Mouse (Mus musculus): Measurements from ENCODE around the gene Npy. TPM values are rescaled to one million over a fixed set of nuclear protein-coding genes. Genes with fewer than 3 reads are reported as not detected.

Npy gene
- total RNA-seq (2023): not detected in 4 replicates

DNA sequence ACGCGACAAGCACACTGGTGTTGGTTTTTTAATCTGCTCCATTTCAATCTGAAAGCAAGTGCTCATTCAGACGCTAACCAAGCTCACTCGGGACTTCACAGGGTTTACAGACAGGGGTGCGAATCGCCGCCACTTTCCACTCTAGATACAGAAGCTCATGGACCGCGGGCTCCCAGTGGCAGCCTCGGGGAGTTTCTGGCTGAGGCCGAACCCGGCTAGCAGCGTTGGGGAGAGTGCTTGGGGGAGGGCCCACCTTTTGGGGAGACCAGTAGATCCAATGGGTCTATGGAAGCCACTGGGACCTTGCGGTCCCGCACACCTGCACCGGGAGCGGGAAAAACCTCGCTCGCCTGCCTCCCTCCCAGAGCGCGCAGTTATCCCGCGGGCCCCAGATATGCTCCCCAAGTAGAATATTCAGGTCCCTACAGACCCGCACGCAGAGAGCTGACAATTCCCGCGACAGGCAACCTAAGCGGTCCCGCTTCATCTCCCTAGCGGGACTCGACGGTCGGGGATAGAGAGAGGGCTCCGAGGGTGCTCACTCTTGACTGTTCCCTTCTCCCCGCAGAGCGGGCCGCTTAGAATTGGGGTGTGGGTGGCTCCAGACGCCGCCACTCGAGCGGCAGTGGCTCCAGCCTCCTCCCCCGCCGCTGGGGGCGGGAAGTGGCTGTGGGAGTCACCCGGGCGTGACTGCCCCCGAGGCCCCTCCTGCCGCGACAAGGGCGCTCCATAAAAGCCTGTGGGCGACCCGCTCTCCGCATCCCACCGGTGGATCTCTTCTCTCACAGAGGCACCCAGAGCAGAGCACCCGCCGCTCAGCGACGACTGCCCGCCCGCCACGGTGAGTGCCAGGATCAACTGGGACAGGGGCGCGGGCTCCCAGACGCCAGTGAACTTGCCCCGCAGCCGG is at the start of gene Npy:
Gene Npy, plus strand, starts transcription at position 750 of the 910 bp plus-strand sequence.

